Mouse (Mus musculus) erythroblast, embryonic 14.5 days (primary cell): ENCODE results near the gene Flot1.

ENCODE experiments used
- GATA1 ChIP-seq: IDR thresholded peaks from 2 replicates; pipeline ENCODE4 v1.6.1; 2012; ENCODE audit warnings: low read length, inconsistent platforms, mixed read lengths
- TAL1 ChIP-seq: IDR thresholded peaks from 3 replicates; pipeline ENCODE4 v1.6.1; 2012; ENCODE audit warnings: low read length, inconsistent platforms, mixed read lengths

- TF ChIP-seq GATA1, result no peak
- no peak for TF ChIP-seq TAL1
Observed at GRCm38 (mm10) chr17:35800905-35801304, 22.1 kb upstream of the Flot1 start.
